Mouse (Mus musculus) bone marrow, adult 2 months (tissue): ENCODE measurements around the gene Sertad1.

Source experiments
- CTCF ChIP-seq: fragments of 200-500 bp; IDR thresholded peaks from 2 replicates; pipeline ENCODE4 v1.5.1; 2011; ENCODE audit warnings: low read length, control low read depth; ENCODE audit not compliant: control insufficient read depth, insufficient read depth
- POLR2A ChIP-seq: fragments of 200-500 bp; IDR thresholded peaks from 2 replicates; pipeline ENCODE4 v1.6.1; 2011; ENCODE audit warnings: low read depth, mild to moderate bottlenecking, control low read depth, low read length, borderline replicate concordance; ENCODE audit not compliant: control insufficient read depth

DNA sequence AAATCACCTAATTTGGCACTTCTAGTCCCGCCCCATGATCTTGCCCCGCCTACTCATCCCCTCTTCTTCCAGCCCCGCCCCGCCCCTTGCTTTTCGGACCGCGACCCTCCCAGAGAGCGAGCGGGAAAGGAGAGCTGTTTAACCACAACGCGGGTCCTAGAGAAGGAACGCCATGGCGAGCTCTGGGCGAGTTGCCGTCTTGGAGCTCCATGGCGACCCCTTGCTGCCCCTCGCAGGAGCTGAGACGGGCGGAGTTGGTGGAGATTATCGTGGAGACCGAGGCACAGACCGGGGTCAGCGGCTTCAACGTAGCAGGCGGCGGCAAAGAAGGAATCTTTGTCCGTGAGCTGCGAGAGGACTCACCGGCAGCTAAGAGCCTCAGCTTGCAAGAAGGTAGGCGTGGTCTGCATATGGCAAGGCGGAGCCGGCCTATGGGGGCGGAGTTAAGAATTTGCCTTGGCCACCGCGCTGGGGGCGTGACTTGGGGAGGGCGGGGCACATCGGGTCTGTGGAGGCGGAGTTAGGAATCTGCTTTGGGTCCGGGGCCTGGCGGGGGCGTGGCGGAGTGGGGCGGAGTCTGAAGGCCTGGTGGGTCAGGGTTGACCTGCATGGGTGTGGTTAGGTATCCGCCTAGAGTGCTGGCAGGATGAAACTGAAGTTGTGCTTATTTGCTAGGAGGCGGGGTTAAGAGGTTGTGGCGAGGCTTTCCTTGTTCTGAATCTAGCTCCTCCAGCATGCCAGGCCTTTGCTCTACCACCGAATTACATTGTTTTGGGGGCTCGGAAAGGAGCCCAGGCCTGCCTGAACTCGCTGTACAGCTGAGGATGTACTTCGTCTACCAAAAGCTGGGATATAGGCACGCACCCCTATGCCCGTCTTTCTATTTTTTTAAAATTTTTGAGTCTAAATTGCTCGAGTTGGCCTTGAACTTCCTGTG lies 21.3 kb downstream of the Sertad1 start:
- TF ChIP-seq POLR2A (peak; percentile 43), CTCF (no peak)
